Mouse (Mus musculus): ENCODE measurements around the gene Agpat3. TPM values are rescaled to one million over a fixed set of nuclear protein-coding genes. Genes with fewer than 3 reads are reported as not detected.

The Agpat3 gene
- polyA plus RNA-seq, 1 experiment = 43.7 TPM

GRCm38 (mm10) chr10:78351564-78351886, 764 bp downstream of the Agpat3 start:
- Histone ChIP-seq H3K4me1 (ENCODE audit: control insufficient read depth, insufficient read depth, low read length) (peaks cover 11% of the 10 kb centered on the region; the same call in 1 of the 2 replicates), H3K4me3 (ENCODE audit: insufficient read depth, low read length) (peak overlapping the region; percentile 78), H3K27ac (ENCODE audit: insufficient read depth, low read length) (no peak overlapping the region; the same call in 1 of the 2 replicates)
- no peak for TF ChIP-seq POLR2A (IDR thresholded peaks at IDR 0.05; ENCODE audit: low read depth, low read length)
- no peak for TF ChIP-seq CTCF (IDR thresholded peaks at IDR 0.05; ENCODE audit: borderline replicate concordance, insufficient read depth, low read length)

- TF ChIP-seq CTCF (IDR thresholded peaks at IDR 0.05; ENCODE audit: borderline replicate concordance, insufficient read depth, low read length) (no peak), POLR2A (IDR thresholded peaks at IDR 0.05; ENCODE audit: low read depth, low read length) (no peak)
- Histone ChIP-seq H3K27ac (ENCODE audit: insufficient read depth, low read length) (no peak overlapping the region), H3K4me3 (ENCODE audit: insufficient read depth, low read length) (peak overlapping the region; percentile 78)
Observed at GRCm38 (mm10) chr10:78350796-78351556, 1.3 kb downstream of the Agpat3 start.

GRCm38 (mm10) chr10:78349464-78350165, 2.7 kb downstream of the Agpat3 start:
- TF ChIP-seq CTCF (IDR thresholded peaks at IDR 0.05; ENCODE audit: borderline replicate concordance, insufficient read depth, low read length) (no peak), POLR2A (IDR thresholded peaks at IDR 0.05; ENCODE audit: low read depth, low read length) (no peak)
- Histone ChIP-seq H3K4me1 (ENCODE audit: control insufficient read depth, insufficient read depth, low read length) (peaks cover 11% of the 10 kb centered on the region; the same call in 1 of the 2 replicates), H3K27ac (ENCODE audit: insufficient read depth, low read length) (no peak overlapping the region), H3K4me3 (ENCODE audit: insufficient read depth, low read length) (no peak overlapping the region)

More at GRCm38 (mm10) chr10:78350796-78351556, 1.3 kb downstream of the Agpat3 start:
- peaks cover 11% of the 10 kb centered on the region; the same call in 1 of the 2 replicates for H3K4me1 ChIP-seq (ENCODE audit: control insufficient read depth, insufficient read depth, low read length)

- Histone ChIP-seq H3K4me1 (ENCODE audit: control insufficient read depth, insufficient read depth, low read length) (peaks cover 11% of the 10 kb centered on the region; the same call in 1 of the 2 replicates), H3K4me3 (ENCODE audit: insufficient read depth, low read length) (no peak overlapping the region), H3K27ac (ENCODE audit: insufficient read depth, low read length) (no peak overlapping the region)
- no peak for TF ChIP-seq POLR2A (IDR thresholded peaks at IDR 0.05; ENCODE audit: low read depth, low read length)
- no peak for TF ChIP-seq CTCF (IDR thresholded peaks at IDR 0.05; ENCODE audit: borderline replicate concordance, insufficient read depth, low read length)
Observed at GRCm38 (mm10) chr10:78348211-78348610, 4.1 kb downstream of the Agpat3 start.

GRCm38 (mm10) chr10:78347486-78347885, 4.8 kb downstream of the Agpat3 start:
- TF ChIP-seq CTCF (IDR thresholded peaks at IDR 0.05; ENCODE audit: borderline replicate concordance, insufficient read depth, low read length) (no peak), POLR2A (IDR thresholded peaks at IDR 0.05; ENCODE audit: low read depth, low read length) (no peak)
- Histone ChIP-seq H3K4me3 (ENCODE audit: insufficient read depth, low read length) (no peak overlapping the region), H3K4me1 (ENCODE audit: control insufficient read depth, insufficient read depth, low read length) (peaks cover 11% of the 10 kb centered on the region; the same call in 1 of the 2 replicates), H3K27ac (ENCODE audit: insufficient read depth, low read length) (no peak overlapping the region)

GRCm38 (mm10) chr10:78345466-78345865, 6.8 kb downstream of the Agpat3 start:
- TF ChIP-seq CTCF (IDR thresholded peaks at IDR 0.05; ENCODE audit: borderline replicate concordance, insufficient read depth, low read length) = no peak
- no peak for TF ChIP-seq POLR2A (IDR thresholded peaks at IDR 0.05; ENCODE audit: low read depth, low read length)
- Histone ChIP-seq H3K27ac (ENCODE audit: insufficient read depth, low read length) (no peak overlapping the region), H3K4me1 (ENCODE audit: control insufficient read depth, insufficient read depth, low read length) (peaks cover 6% of the 10 kb centered on the region; the same call in 1 of the 2 replicates), H3K4me3 (ENCODE audit: insufficient read depth, low read length) (no peak overlapping the region)

GRCm38 (mm10) chr10:78342091-78342490, 10.2 kb downstream of the Agpat3 start:
- peaks cover 5% of the 10 kb centered on the region for H3K4me1 ChIP-seq (ENCODE audit: control insufficient read depth, insufficient read depth, low read length)
- H3K27ac ChIP-seq (ENCODE audit: insufficient read depth, low read length) = no peak overlapping the region
- H3K4me3 ChIP-seq (ENCODE audit: insufficient read depth, low read length) = no peak overlapping the region
- no peak for TF ChIP-seq POLR2A (IDR thresholded peaks at IDR 0.05; ENCODE audit: low read depth, low read length)
- no peak for TF ChIP-seq CTCF (IDR thresholded peaks at IDR 0.05; ENCODE audit: borderline replicate concordance, insufficient read depth, low read length)

GRCm38 (mm10) chr10:78338180-78338579, 14.1 kb downstream of the Agpat3 start:
- no peak overlapping the region for H3K4me3 ChIP-seq (ENCODE audit: insufficient read depth, low read length)
- H3K27ac ChIP-seq (ENCODE audit: insufficient read depth, low read length) = peak overlapping the region; percentile 39; the same call in 1 of the 2 replicates
- no peak for TF ChIP-seq POLR2A (IDR thresholded peaks at IDR 0.05; ENCODE audit: low read depth, low read length)
- TF ChIP-seq CTCF (IDR thresholded peaks at IDR 0.05; ENCODE audit: borderline replicate concordance, insufficient read depth, low read length) = no peak
- peaks cover 8% of the 10 kb centered on the region for H3K4me1 ChIP-seq (ENCODE audit: control insufficient read depth, insufficient read depth, low read length)

- no peak overlapping the region for H3K4me3 ChIP-seq (ENCODE audit: insufficient read depth, low read length)
- no peak for TF ChIP-seq POLR2A (IDR thresholded peaks at IDR 0.05; ENCODE audit: low read depth, low read length)
- no peak for TF ChIP-seq CTCF (IDR thresholded peaks at IDR 0.05; ENCODE audit: borderline replicate concordance, insufficient read depth, low read length)
- H3K4me1 ChIP-seq (ENCODE audit: control insufficient read depth, insufficient read depth, low read length) = peaks cover 8% of the 10 kb centered on the region
- H3K27ac ChIP-seq (ENCODE audit: insufficient read depth, low read length) = no peak overlapping the region
Observed at GRCm38 (mm10) chr10:78334923-78335561, 17.2 kb downstream of the Agpat3 start.
